8 mouse cellular contexts compared by ENCODE assay signal in genomic region chr5:108262722-108263121, GRCm38 (mm10). TPM values are rescaled to one million over a fixed set of nuclear protein-coding genes. Genes with fewer than 3 reads are reported as not detected.
DNase-seq lines count a peak whose midpoint lies in the region; ATAC-seq lines count a peak whose summit lies in the region.

No protein-coding gene starts in this region.

- H3K36me3 ChIP-seq in embryonic facial prominence, embryonic 15.5 days: no peaks in the 10 kb centered on the region

- no peaks in the 10 kb centered on the region for H3K9me3 ChIP-seq in embryonic facial prominence, embryonic 15.5 days (replicated peaks)

- 0 out of 2 replicates have a peak overlapping the region, but pooled peaks have one; percentile 3 for H3K27ac ChIP-seq in brown adipose tissue, adult 24 weeks (replicated peaks; ENCODE audit: low read depth, low read length)
- H3K27ac ChIP-seq in embryonic facial prominence, embryonic 15.5 days (replicated peaks): no peak overlapping the region

- H3K27me3 ChIP-seq in embryonic facial prominence, embryonic 15.5 days: no peaks in the 10 kb centered on the region

- 0 out of 2 replicates have a peak, but pooled peaks cover under 1% of the 10 kb centered on the region for H3K4me1 ChIP-seq in brown adipose tissue, adult 24 weeks (ENCODE audit: control insufficient read depth, insufficient read depth, insufficient read length, low read length)
- H3K4me1 ChIP-seq in embryonic facial prominence, embryonic 15.5 days: peaks cover 7% of the 10 kb centered on the region; the same call in 1 of the 2 replicates

- ATAC-seq in embryonic facial prominence, embryonic 15.5 days (ENCODE audit: insufficient number of reproducible peaks, low FRiP score, low TSS enrichment, low read depth): peak; percentile 60; the same call in 1 of the 2 replicates
- no peak for ATAC-seq in megakaryocyte, adult 5-6 weeks (ENCODE audit: poor library complexity, severe bottlenecking)

- H3K4me2 ChIP-seq in embryonic facial prominence, embryonic 15.5 days (replicated peaks): 0 out of 2 replicates have a peak overlapping the region, but pooled peaks have one; percentile 6

- DNase-seq in layer of hippocampus, adult 11-12 months (ENCODE audit: low spot score): peak; percentile 31
- no peak for DNase-seq in layer of hippocampus, adult 9-10 months (ENCODE audit: low spot score)
- DNase-seq in layer of hippocampus, adult 18-20 months (ENCODE audit: low spot score in 2 of 2): peak; percentile 44 to 57
- peak; percentile 16 for DNase-seq in mesoderm, embryonic 11.5 days (ENCODE audit: low read depth, low spot score)
- no peak for DNase-seq in heart, adult 9 months (ENCODE audit: low spot score in 2 of 2)

- no peak overlapping the region for H3K4me3 ChIP-seq in brown adipose tissue, adult 24 weeks (ENCODE audit: insufficient read depth, low read depth, low read length)
- H3K4me3 ChIP-seq in embryonic facial prominence, embryonic 15.5 days (replicated peaks): no peak overlapping the region

- WGBS in embryonic facial prominence, embryonic 15.5 days: 17% methylated on average over 4 of the region's 4 CpGs

- no peak overlapping the region for H3K9ac ChIP-seq in embryonic facial prominence, embryonic 15.5 days

RNA-seq across cellular contexts. Expression of gene Dr1, which starts 6.0 kb away (rescaled TPM):
- polyA plus RNA-seq in brown adipose tissue, adult 24 weeks (2012; ENCODE audit: insufficient read depth, insufficient read length, missing spikeins): 17.2 and 19.8 TPM in 2 replicates
- 39.5 and 41.6 TPM in 2 replicates for polyA plus RNA-seq in embryonic facial prominence, embryonic 15.5 days (2015; fragmentation: Nextera tagmentation; extraction: Ambion mirVana)
- 10 to 100 TPM; 45.5 to 46.0 TPM for total RNA-seq in layer of hippocampus, adult 18-20 months (2021)
- total RNA-seq in megakaryocyte, adult 5-6 weeks (2015): 158 and 178 TPM in 2 replicates
- total RNA-seq in megakaryocyte, adult 5-6 weeks (2017): 116 and 118 TPM in 2 replicates

RNA-seq across cellular contexts. Expression of gene Pigg, which starts 49.7 kb away (rescaled TPM):
- 6.2 and 7.6 TPM in 2 replicates for polyA plus RNA-seq in brown adipose tissue, adult 24 weeks (2012; ENCODE audit: insufficient read depth, insufficient read length, missing spikeins)
- 5.4 and 5.9 TPM in 2 replicates for polyA plus RNA-seq in embryonic facial prominence, embryonic 15.5 days (2015; fragmentation: Nextera tagmentation; extraction: Ambion mirVana)
- total RNA-seq in layer of hippocampus, adult 18-20 months (2021): 10 to 100 TPM; 11.3 to 12.2 TPM
- 2.7 and 2.9 TPM in 2 replicates for total RNA-seq in megakaryocyte, adult 5-6 weeks (2015)
- total RNA-seq in megakaryocyte, adult 5-6 weeks (2017): 3.9 and 5.0 TPM in 2 replicates

Comparison
In these comparisons a context has a peak if more than half of its experiments do, and no peak if none do; other contexts are left out.
1. DNase-seq: peak in layer of hippocampus, adult 11-12 months (single experiment), layer of hippocampus, adult 18-20 months (2 of 2) and mesoderm, embryonic 11.5 days (single experiment); none in layer of hippocampus, adult 9-10 months (single experiment) and heart, adult 9 months (0 of 2).